Mouse (Mus musculus): ENCODE measurements around the gene Olfr1311. TPM values are rescaled to one million over a fixed set of nuclear protein-coding genes. Genes with fewer than 3 reads are reported as not detected.
"Not testable (repeated sequence)": the region's sequence is repeated elsewhere in the genome, so short reads cannot be mapped to it uniquely, and the experiment has no call there.

Olfr1311 gene
- not detected in 2 replicates for polyA plus RNA-seq (2015; fragmentation: Nextera tagmentation; extraction: Ambion mirVana)

- ATAC-seq (ENCODE audit: low FRiP score, low TSS enrichment) (no peak), DNase-seq (ENCODE audit: low spot score) (no peak)
- Histone ChIP-seq H3K4me3 (ENCODE audit: low read depth, low read length) (no peak within 1 kb of the TSS), H3K9ac (ENCODE audit: low read length) (no peak within 1 kb of the TSS), H3K27me3 (ENCODE audit: control insufficient read depth, insufficient read depth, low read length) (no peaks in the 10 kb centered on the region), H3K4me1 (replicated peaks; ENCODE audit: control insufficient read depth, insufficient read depth) (no peaks in the 10 kb centered on the region), H3K36me3 (ENCODE audit: control insufficient read depth, insufficient read depth, low read length) (no peaks in the 10 kb centered on the region), H3K27ac (replicated peaks) (no peak within 1 kb of the TSS), H3K9me3 (ENCODE audit: control insufficient read depth, low read length) (no peaks in the 10 kb centered on the region), H3K4me2 (replicated peaks; ENCODE audit: low read depth) (no peak within 1 kb of the TSS)
- TF ChIP-seq CTCF (IDR thresholded peaks at IDR 0.05; ENCODE audit: low read depth) (no peak), EP300 (optimal IDR thresholded peaks at IDR 0.05) (no peak)
- WGBS, result 89% methylated on average over 2 of the region's 2 CpGs
These were observed at the start of gene Olfr1311 for GRCm38 (mm10) chr2:112024312-112024711. TSS of gene Olfr1311 (minus strand) at chr2:112024412.

- no peak within 1 kb of the TSS for H3K4me3 ChIP-seq (ENCODE audit: low read depth, low read length)
- no peaks in the 10 kb centered on the region for H3K36me3 ChIP-seq (ENCODE audit: control insufficient read depth, insufficient read depth, low read length)
- no peaks in the 10 kb centered on the region for H3K27me3 ChIP-seq (ENCODE audit: control insufficient read depth, insufficient read depth, low read length)
- H3K4me1 ChIP-seq (replicated peaks; ENCODE audit: control insufficient read depth, insufficient read depth), result no peaks in the 10 kb centered on the region
- DNase-seq (ENCODE audit: low spot score) (no peak), ATAC-seq (ENCODE audit: low FRiP score, low TSS enrichment) (no peak)
- TF ChIP-seq CTCF (IDR thresholded peaks at IDR 0.05; ENCODE audit: low read depth) (no peak), EP300 (optimal IDR thresholded peaks at IDR 0.05) (no peak)
- WGBS, result 28% methylated on average over 1 of the region's 1 CpGs
- H3K27ac ChIP-seq (replicated peaks), result no peak within 1 kb of the TSS
- H3K4me2 ChIP-seq (replicated peaks; ENCODE audit: low read depth), result no peak within 1 kb of the TSS
- H3K9ac ChIP-seq (ENCODE audit: low read length), result no peak within 1 kb of the TSS
- no peaks in the 10 kb centered on the region for H3K9me3 ChIP-seq (ENCODE audit: control insufficient read depth, low read length)
These were observed 25.9 kb upstream of the Olfr1311 start, which contains the start of gene Olfr1312 for GRCm38 (mm10) chr2:112050138-112050537. TSS of gene Olfr1312 (minus strand) at chr2:112050238.

- not testable (repeated sequence) for H3K27me3 ChIP-seq (ENCODE audit: control insufficient read depth, insufficient read depth, low read length); H3K9ac ChIP-seq (ENCODE audit: low read length); H3K36me3 ChIP-seq (ENCODE audit: control insufficient read depth, insufficient read depth, low read length); ATAC-seq (ENCODE audit: low FRiP score, low TSS enrichment); H3K27ac ChIP-seq (replicated peaks); H3K4me2 ChIP-seq (replicated peaks; ENCODE audit: low read depth); DNase-seq (ENCODE audit: low spot score); H3K4me3 ChIP-seq (ENCODE audit: low read depth, low read length); H3K9me3 ChIP-seq (ENCODE audit: control insufficient read depth, low read length); H3K4me1 ChIP-seq (replicated peaks; ENCODE audit: control insufficient read depth, insufficient read depth)
- 31% methylated on average over 6 of the region's 6 CpGs for WGBS
These were observed 2.8 kb upstream of the Olfr1311 start for GRCm38 (mm10) chr2:112026971-112027370.

- no peak for DNase-seq (ENCODE audit: low spot score)
- H3K4me3 ChIP-seq (ENCODE audit: low read depth, low read length), result no peak overlapping the region
- no peak overlapping the region for H3K4me2 ChIP-seq (replicated peaks; ENCODE audit: low read depth)
- TF ChIP-seq CTCF (IDR thresholded peaks at IDR 0.05; ENCODE audit: low read depth) (no peak), EP300 (optimal IDR thresholded peaks at IDR 0.05) (no peak)
- no peaks in the 10 kb centered on the region for H3K9me3 ChIP-seq (ENCODE audit: control insufficient read depth, low read length)
- H3K9ac ChIP-seq (ENCODE audit: low read length), result no peak overlapping the region
- 74% methylated on average over 3 of the region's 3 CpGs for WGBS
- ATAC-seq (ENCODE audit: low FRiP score, low TSS enrichment), result no peak
- no peaks in the 10 kb centered on the region for H3K36me3 ChIP-seq (ENCODE audit: control insufficient read depth, insufficient read depth, low read length)
- H3K27ac ChIP-seq (replicated peaks), result no peak overlapping the region
- no peaks in the 10 kb centered on the region for H3K4me1 ChIP-seq (replicated peaks; ENCODE audit: control insufficient read depth, insufficient read depth)
- no peaks in the 10 kb centered on the region for H3K27me3 ChIP-seq (ENCODE audit: control insufficient read depth, insufficient read depth, low read length)
These were observed 9.3 kb downstream of the Olfr1311 start for GRCm38 (mm10) chr2:112014900-112015299.

- TF ChIP-seq EP300 (optimal IDR thresholded peaks at IDR 0.05), result no peak
- no peak for TF ChIP-seq CTCF (IDR thresholded peaks at IDR 0.05; ENCODE audit: low read depth)
- ATAC-seq (ENCODE audit: low FRiP score, low TSS enrichment) (no peak), DNase-seq (ENCODE audit: low spot score) (no peak)
- H3K9me3 ChIP-seq (ENCODE audit: control insufficient read depth, low read length), result no peaks in the 10 kb centered on the region
- no peaks in the 10 kb centered on the region for H3K27me3 ChIP-seq (ENCODE audit: control insufficient read depth, insufficient read depth, low read length)
- no peaks in the 10 kb centered on the region for H3K4me1 ChIP-seq (replicated peaks; ENCODE audit: control insufficient read depth, insufficient read depth)
- H3K9ac ChIP-seq (ENCODE audit: low read length), result no peak within 1 kb of the TSS
- H3K4me3 ChIP-seq (ENCODE audit: low read depth, low read length), result no peak within 1 kb of the TSS
- H3K27ac ChIP-seq (replicated peaks), result no peak within 1 kb of the TSS
- H3K36me3 ChIP-seq (ENCODE audit: control insufficient read depth, insufficient read depth, low read length), result no peaks in the 10 kb centered on the region
- no peak within 1 kb of the TSS for H3K4me2 ChIP-seq (replicated peaks; ENCODE audit: low read depth)
These were observed 11.6 kb downstream of the Olfr1311 start, which contains the start of gene Olfr1310 for GRCm38 (mm10) chr2:112012608-112013007. TSS of gene Olfr1310 (minus strand) at chr2:112012708.

GRCm38 (mm10) chr2:111990181-111990580 lies 34.0 kb downstream of the Olfr1311 start, which contains the start of gene Olfr1309:
TSS of gene Olfr1309 (minus strand) at chr2:111990281.
- ATAC-seq (ENCODE audit: low FRiP score, low TSS enrichment), result no peak
- Histone ChIP-seq H3K4me2 (replicated peaks; ENCODE audit: low read depth) (no peak within 1 kb of the TSS), H3K4me3 (ENCODE audit: low read depth, low read length) (no peak within 1 kb of the TSS), H3K27ac (replicated peaks) (no peak within 1 kb of the TSS), H3K36me3 (ENCODE audit: control insufficient read depth, insufficient read depth, low read length) (no peaks in the 10 kb centered on the region), H3K4me1 (replicated peaks; ENCODE audit: control insufficient read depth, insufficient read depth) (no peaks in the 10 kb centered on the region), H3K9ac (ENCODE audit: low read length) (no peak within 1 kb of the TSS), H3K9me3 (ENCODE audit: control insufficient read depth, low read length) (no peaks in the 10 kb centered on the region), H3K27me3 (ENCODE audit: control insufficient read depth, insufficient read depth, low read length) (no peaks in the 10 kb centered on the region)
- WGBS, result 73% methylated on average over 1 of the region's 1 CpGs
- TF ChIP-seq EP300 (optimal IDR thresholded peaks at IDR 0.05) (no peak), CTCF (IDR thresholded peaks at IDR 0.05; ENCODE audit: low read depth) (no peak)
- DNase-seq (ENCODE audit: low spot score), result no peak

Other genes starting within 250 kb of the Olfr1311 start
- not detected in 2 replicates for gene Olfr1302, start 247.0 kb downstream of the Olfr1311 start, polyA plus RNA-seq (2015; fragmentation: Nextera tagmentation; extraction: Ambion mirVana)
- not detected in 2 replicates for gene Olfr1303, start 204.1 kb downstream of the Olfr1311 start, polyA plus RNA-seq (2015; fragmentation: Nextera tagmentation; extraction: Ambion mirVana)
- gene Olfr1305, start 147.3 kb downstream of the Olfr1311 start, polyA plus RNA-seq (2015; fragmentation: Nextera tagmentation; extraction: Ambion mirVana), result not detected in 2 replicates
- not detected in 2 replicates for gene Olfr1306, start 108.1 kb downstream of the Olfr1311 start, polyA plus RNA-seq (2015; fragmentation: Nextera tagmentation; extraction: Ambion mirVana)
- 0.04 TPM in 1 of 2 replicates, not detected in the other for gene Olfr1307, start 75.0 kb downstream of the Olfr1311 start, polyA plus RNA-seq (2015; fragmentation: Nextera tagmentation; extraction: Ambion mirVana)
- not detected in 2 replicates for gene Olfr1308, start 59.5 kb downstream of the Olfr1311 start, polyA plus RNA-seq (2015; fragmentation: Nextera tagmentation; extraction: Ambion mirVana)
- not detected in 2 replicates for gene Olfr1309, start 34.1 kb downstream of the Olfr1311 start, polyA plus RNA-seq (2015; fragmentation: Nextera tagmentation; extraction: Ambion mirVana)
- gene Olfr1310, start 11.7 kb downstream of the Olfr1311 start, polyA plus RNA-seq (2015; fragmentation: Nextera tagmentation; extraction: Ambion mirVana), result not detected in 2 replicates
- gene Olfr1312, start 25.8 kb upstream of the Olfr1311 start, polyA plus RNA-seq (2015; fragmentation: Nextera tagmentation; extraction: Ambion mirVana), result not detected in 2 replicates
- not detected in 2 replicates for gene Olfr1313, start 53.4 kb upstream of the Olfr1311 start, polyA plus RNA-seq (2015; fragmentation: Nextera tagmentation; extraction: Ambion mirVana)
- gene Olfr1314, start 72.4 kb upstream of the Olfr1311 start, polyA plus RNA-seq (2015; fragmentation: Nextera tagmentation; extraction: Ambion mirVana), result not detected in 2 replicates
- not detected in 2 replicates for gene Olfr1315-ps1, start 91.0 kb upstream of the Olfr1311 start, polyA plus RNA-seq (2015; fragmentation: Nextera tagmentation; extraction: Ambion mirVana)
- gene Olfr1316, start 110.6 kb upstream of the Olfr1311 start, polyA plus RNA-seq (2015; fragmentation: Nextera tagmentation; extraction: Ambion mirVana), result not detected in 2 replicates
- not detected in 2 replicates for gene Olfr1317, start 115.9 kb upstream of the Olfr1311 start, polyA plus RNA-seq (2015; fragmentation: Nextera tagmentation; extraction: Ambion mirVana)
- 0.05 TPM in 1 of 2 replicates, not detected in the other for gene Olfr1318, start 129.8 kb upstream of the Olfr1311 start, polyA plus RNA-seq (2015; fragmentation: Nextera tagmentation; extraction: Ambion mirVana)
- 40.2 and 52.0 TPM in 2 replicates for gene Lpcat4, start 215.1 kb upstream of the Olfr1311 start, polyA plus RNA-seq (2015; fragmentation: Nextera tagmentation; extraction: Ambion mirVana)
- 0.06 and 0.10 TPM in 2 replicates for gene Nutm1, start 234.9 kb upstream of the Olfr1311 start, polyA plus RNA-seq (2015; fragmentation: Nextera tagmentation; extraction: Ambion mirVana)
- gene Nop10, start 237.5 kb upstream of the Olfr1311 start, polyA plus RNA-seq (2015; fragmentation: Nextera tagmentation; extraction: Ambion mirVana), result 169 and 172 TPM in 2 replicates
- 5.4 and 6.2 TPM in 2 replicates for gene Slc12a6, start 241.4 kb upstream of the Olfr1311 start, polyA plus RNA-seq (2015; fragmentation: Nextera tagmentation; extraction: Ambion mirVana)
- gene Gm21985, start 241.9 kb upstream of the Olfr1311 start, polyA plus RNA-seq (2015; fragmentation: Nextera tagmentation; extraction: Ambion mirVana), result not detected in 2 replicates